Mouse (Mus musculus): ENCODE results near the gene Ncor2. TPM values are rescaled to one million over a fixed set of nuclear protein-coding genes. Genes with fewer than 3 reads are reported as not detected.

Gene Ncor2
- polyA plus RNA-seq, 1 experiment, result 71.5 TPM

- TF ChIP-seq POLR2A (IDR thresholded peaks at IDR 0.05; ENCODE audit: borderline replicate concordance, low read depth, low read length), result no peak
- TF ChIP-seq CTCF (IDR thresholded peaks at IDR 0.05; ENCODE audit: low read depth, low read length), result no peak
- H3K4me3 ChIP-seq (ENCODE audit: insufficient read depth, low read length), result no peak overlapping the region
- H3K4me1 ChIP-seq (ENCODE audit: control insufficient read depth, insufficient read depth, low read length), result peaks cover 33% of the 10 kb centered on the region
- H3K27ac ChIP-seq (ENCODE audit: insufficient read depth, low read depth, low read length), result no peak overlapping the region
Observed at GRCm38 (mm10) chr5:125159804-125160405, 19.1 kb downstream of the Ncor2 start.

DNA sequence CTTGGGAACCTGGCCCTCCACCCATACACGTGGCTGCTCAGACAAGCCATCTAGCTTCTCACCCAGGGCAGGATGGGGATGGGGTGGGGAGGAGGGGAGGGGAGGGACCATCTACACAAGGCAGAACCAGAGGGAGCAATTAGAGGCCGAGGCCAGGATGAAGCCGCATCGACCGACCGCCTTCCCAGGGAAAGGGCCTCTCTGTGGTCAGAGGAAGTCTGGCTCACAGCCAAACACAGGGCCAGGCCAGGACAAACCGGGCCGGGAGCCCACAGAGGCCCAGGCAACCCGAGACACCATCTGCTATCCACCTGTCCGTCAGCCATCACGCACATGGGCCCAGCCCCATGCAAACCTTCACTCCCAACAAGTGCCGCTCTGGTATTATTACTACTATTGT is 19.7 kb downstream of the Ncor2 start:
- H3K4me3 ChIP-seq (ENCODE audit: insufficient read depth, low read length), result no peak overlapping the region
- H3K4me1 ChIP-seq (ENCODE audit: control insufficient read depth, insufficient read depth, low read length), result peaks cover 26% of the 10 kb centered on the region
- no peak for TF ChIP-seq POLR2A (IDR thresholded peaks at IDR 0.05; ENCODE audit: borderline replicate concordance, low read depth, low read length)
- no peak overlapping the region for H3K27ac ChIP-seq (ENCODE audit: insufficient read depth, low read depth, low read length)

- TF ChIP-seq POLR2A (IDR thresholded peaks at IDR 0.05; ENCODE audit: borderline replicate concordance, low read depth, low read length) (no peak), CTCF (IDR thresholded peaks at IDR 0.05; ENCODE audit: low read depth, low read length) (no peak)
- H3K4me3 ChIP-seq (ENCODE audit: insufficient read depth, low read length), result no peak overlapping the region
- H3K27ac ChIP-seq (ENCODE audit: insufficient read depth, low read depth, low read length), result no peak overlapping the region
- H3K4me1 ChIP-seq (ENCODE audit: control insufficient read depth, insufficient read depth, low read length), result peaks cover 26% of the 10 kb centered on the region
Observed at GRCm38 (mm10) chr5:125158232-125158961, 20.6 kb downstream of the Ncor2 start.

DNA sequence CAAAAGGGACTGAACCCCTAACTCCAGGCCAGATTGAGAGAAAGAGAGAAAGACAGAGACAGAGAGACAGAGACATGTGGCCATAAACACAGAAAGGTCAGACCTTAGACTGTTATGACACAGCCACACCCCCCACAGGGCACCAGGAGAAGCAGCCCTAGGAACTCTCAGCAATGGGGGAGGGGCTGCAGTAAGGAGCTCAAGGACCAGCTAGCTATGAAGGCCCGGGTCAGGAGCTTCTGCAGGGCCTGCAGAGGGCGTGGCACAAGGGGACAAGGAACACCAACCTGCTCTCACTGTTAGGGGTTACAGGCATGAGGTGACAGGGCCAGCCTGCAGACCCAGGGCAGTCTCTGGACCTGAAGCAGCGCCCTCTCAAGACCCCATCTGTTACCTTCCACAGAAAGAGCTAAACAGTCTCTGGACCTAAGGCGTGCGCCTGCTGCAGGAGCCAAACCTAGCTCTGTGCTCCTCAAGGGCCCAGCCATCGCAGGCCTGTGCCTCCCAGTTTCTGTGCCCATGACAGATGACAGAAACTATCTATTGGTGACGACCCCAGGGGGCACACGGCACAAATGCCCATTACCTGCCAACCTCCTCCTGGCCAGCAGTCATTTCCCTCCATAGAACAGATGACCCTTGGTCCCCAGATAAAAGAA is 21.5 kb downstream of the Ncor2 start:
- no peak overlapping the region for H3K4me3 ChIP-seq (ENCODE audit: insufficient read depth, low read length)
- peaks cover 26% of the 10 kb centered on the region for H3K4me1 ChIP-seq (ENCODE audit: control insufficient read depth, insufficient read depth, low read length)
- TF ChIP-seq POLR2A (IDR thresholded peaks at IDR 0.05; ENCODE audit: borderline replicate concordance, low read depth, low read length), result no peak
- no peak for TF ChIP-seq CTCF (IDR thresholded peaks at IDR 0.05; ENCODE audit: low read depth, low read length)
- no peak overlapping the region for H3K27ac ChIP-seq (ENCODE audit: insufficient read depth, low read depth, low read length)

DNA sequence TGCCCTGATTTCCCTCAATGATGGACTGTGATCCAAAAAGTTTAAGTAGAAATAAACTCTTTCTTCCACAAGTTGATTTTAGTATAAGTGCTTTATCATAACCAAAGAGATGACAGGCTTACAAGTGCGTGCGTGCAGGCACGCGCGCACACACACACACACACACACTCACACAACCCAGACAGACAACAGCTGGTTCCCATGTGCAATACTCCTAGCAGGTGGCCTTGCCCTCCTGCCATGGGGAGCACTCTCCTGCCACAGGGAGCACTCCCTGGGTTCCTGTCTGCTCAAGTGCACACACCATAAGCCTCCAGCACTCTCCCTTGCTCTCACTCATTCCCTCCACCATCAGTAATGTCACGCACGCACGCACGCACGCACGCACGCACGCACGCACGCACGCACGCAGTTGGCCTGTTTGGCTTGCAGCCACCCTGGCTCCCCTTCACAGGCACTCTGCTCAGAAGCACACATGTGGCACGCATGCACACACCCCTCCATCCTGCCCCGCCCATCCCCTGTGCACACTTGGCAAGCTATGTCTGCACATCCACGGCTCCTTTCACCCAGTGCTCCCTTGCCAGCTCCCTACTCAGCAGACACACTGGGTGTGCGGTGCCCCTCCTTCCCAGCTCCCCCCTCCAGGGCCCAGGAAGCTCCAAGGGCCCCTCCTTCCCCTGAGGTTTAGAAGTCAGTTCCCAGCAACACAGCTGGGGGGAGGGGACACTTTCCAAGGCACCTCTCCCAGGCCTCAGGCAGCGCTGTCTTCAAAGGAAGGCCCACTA is 22.4 kb downstream of the Ncor2 start:
- Histone ChIP-seq H3K27ac (ENCODE audit: insufficient read depth, low read depth, low read length) (no peak overlapping the region), H3K4me1 (ENCODE audit: control insufficient read depth, insufficient read depth, low read length) (peaks cover 26% of the 10 kb centered on the region), H3K4me3 (ENCODE audit: insufficient read depth, low read length) (no peak overlapping the region)
- TF ChIP-seq CTCF (IDR thresholded peaks at IDR 0.05; ENCODE audit: low read depth, low read length), result no peak

GRCm38 (mm10) chr5:125155451-125155850 is 23.6 kb downstream of the Ncor2 start:
- Histone ChIP-seq H3K4me1 (ENCODE audit: control insufficient read depth, insufficient read depth, low read length) (peaks cover 26% of the 10 kb centered on the region), H3K27ac (ENCODE audit: insufficient read depth, low read depth, low read length) (no peak overlapping the region), H3K4me3 (ENCODE audit: insufficient read depth, low read length) (no peak overlapping the region)
- TF ChIP-seq CTCF (IDR thresholded peaks at IDR 0.05; ENCODE audit: low read depth, low read length), result no peak
- no peak for TF ChIP-seq POLR2A (IDR thresholded peaks at IDR 0.05; ENCODE audit: borderline replicate concordance, low read depth, low read length)

DNA sequence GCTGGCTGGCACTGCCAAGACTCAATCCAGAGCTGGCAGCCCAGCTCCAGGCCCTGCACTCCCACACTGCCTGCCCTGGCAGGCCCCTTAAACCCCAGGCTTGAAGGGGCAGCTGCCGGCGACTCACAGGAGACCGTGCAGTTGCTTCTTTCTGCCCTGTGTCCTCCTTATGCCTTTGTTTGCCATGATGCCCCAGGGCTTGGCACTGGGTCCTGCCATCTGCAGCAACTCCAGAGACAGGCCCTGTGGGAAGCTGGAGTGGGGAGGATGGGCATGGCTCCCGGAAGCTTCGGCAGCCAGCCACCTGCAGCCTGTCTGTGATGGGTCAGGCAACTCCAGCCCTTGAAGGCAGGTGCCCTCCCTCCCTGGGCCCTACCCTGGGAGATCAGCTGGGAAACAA is 24.0 kb downstream of the Ncor2 start:
- TF ChIP-seq POLR2A (IDR thresholded peaks at IDR 0.05; ENCODE audit: borderline replicate concordance, low read depth, low read length) (no peak), CTCF (IDR thresholded peaks at IDR 0.05; ENCODE audit: low read depth, low read length) (no peak)
- Histone ChIP-seq H3K4me3 (ENCODE audit: insufficient read depth, low read length) (no peak overlapping the region), H3K27ac (ENCODE audit: insufficient read depth, low read depth, low read length) (no peak overlapping the region), H3K4me1 (ENCODE audit: control insufficient read depth, insufficient read depth, low read length) (peaks cover 26% of the 10 kb centered on the region)

DNA sequence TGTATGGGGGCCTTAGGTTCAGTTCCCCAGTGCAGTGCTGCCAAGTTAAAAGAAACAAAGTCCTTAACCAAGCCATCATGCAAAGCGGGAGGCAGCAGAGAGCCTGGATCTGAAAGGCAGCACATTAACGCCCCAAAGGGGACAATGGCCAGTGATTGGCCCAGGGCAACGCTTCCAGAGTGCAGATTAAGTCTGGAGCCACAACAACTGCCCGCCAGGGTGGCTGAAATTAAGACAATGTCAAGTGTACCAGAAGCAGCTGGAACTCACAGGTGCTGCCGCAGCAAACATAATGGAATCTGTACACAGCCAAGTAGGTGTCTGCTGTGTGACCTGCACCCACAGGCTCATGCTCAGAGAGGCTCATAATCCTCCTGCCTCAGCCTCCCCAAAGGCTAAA is 24.8 kb downstream of the Ncor2 start:
- H3K4me1 ChIP-seq (ENCODE audit: control insufficient read depth, insufficient read depth, low read length), result peaks cover 19% of the 10 kb centered on the region
- TF ChIP-seq POLR2A (IDR thresholded peaks at IDR 0.05; ENCODE audit: borderline replicate concordance, low read depth, low read length), result no peak
- no peak overlapping the region for H3K4me3 ChIP-seq (ENCODE audit: insufficient read depth, low read length)
- no peak overlapping the region for H3K27ac ChIP-seq (ENCODE audit: insufficient read depth, low read depth, low read length)

GRCm38 (mm10) chr5:125153201-125153816 is 25.7 kb downstream of the Ncor2 start:
- Histone ChIP-seq H3K27ac (ENCODE audit: insufficient read depth, low read depth, low read length) (no peak overlapping the region), H3K4me3 (ENCODE audit: insufficient read depth, low read length) (no peak overlapping the region), H3K4me1 (ENCODE audit: control insufficient read depth, insufficient read depth, low read length) (peaks cover 13% of the 10 kb centered on the region)
- TF ChIP-seq POLR2A (IDR thresholded peaks at IDR 0.05; ENCODE audit: borderline replicate concordance, low read depth, low read length), result no peak
- no peak for TF ChIP-seq CTCF (IDR thresholded peaks at IDR 0.05; ENCODE audit: low read depth, low read length)
